In the genomic region with DNA sequence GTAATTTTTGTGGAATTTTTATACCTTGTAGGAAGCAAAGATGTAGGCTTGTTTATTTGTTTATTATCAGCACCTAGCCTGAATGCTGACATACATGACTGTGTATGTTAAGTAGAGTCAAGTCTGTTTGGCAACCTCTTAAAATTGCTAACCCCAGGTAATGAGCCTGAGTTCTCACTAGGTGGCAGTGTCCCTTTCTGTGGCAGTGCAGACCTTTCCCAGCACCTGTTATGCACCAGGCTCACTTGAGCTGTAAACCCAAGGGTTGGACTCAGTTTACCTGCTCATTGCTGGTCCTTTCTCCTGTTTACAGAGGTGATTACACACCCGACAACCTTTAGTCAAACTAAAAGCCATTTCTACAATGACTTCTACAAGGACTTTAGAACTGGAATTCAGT, we compare ENCODE assay signal across 8 mouse cellular contexts. TPM values are rescaled to one million over a fixed set of nuclear protein-coding genes. Genes with fewer than 3 reads are reported as not detected.
DNase-seq lines count a peak whose midpoint lies in the region; ATAC-seq and TF ChIP-seq lines count a peak whose summit lies in the region.

No protein-coding gene starts in this region.

- intact Hi-C loops in heart, postnatal 25 days (cut with DNase I), result loop anchor here (1.0 kb wide), 1 partner anchor 197 kb away; no protein-coding TSS in a partner anchor

- peak; percentile 88 for ATAC-seq in erythroid progenitor cell, adult 5-6 weeks (replicated peaks; ENCODE audit: low FRiP score, poor library complexity, severe bottlenecking)

- no peaks in the 10 kb centered on the region for H3K27me3 ChIP-seq in C2C12 (ENCODE audit: control insufficient read depth, insufficient read depth, insufficient read length)

- DNase-seq in heart, adult 18-20 months, result peak; percentile 25 to 53
- DNase-seq in heart, postnatal 25 days (ENCODE audit: low spot score), result no peak
- DNase-seq in adrenal gland, postnatal 14 days, result peak; percentile 53
- DNase-seq in kidney, postnatal 4 days, result peak; percentile 53 to 61
- peak; percentile 51 for DNase-seq in mesoderm, embryonic 11.5 days (ENCODE audit: low read depth, low spot score)
- peak; percentile 88 for DNase-seq in thymus, postnatal 0 days (ENCODE audit: low spot score)

- H3K36me3 ChIP-seq in C2C12 (ENCODE audit: control insufficient read depth, insufficient read depth), result no peaks in the 10 kb centered on the region

- H3ac ChIP-seq in C2C12 (ENCODE audit: control insufficient read depth, insufficient read length, low read depth), result no peak overlapping the region

- no peaks in the 10 kb centered on the region for H3K79me2 ChIP-seq in C2C12 (ENCODE audit: control insufficient read depth, insufficient read depth)

- no peak overlapping the region for H3K4me3 ChIP-seq in C2C12 (ENCODE audit: insufficient read depth, poor library complexity, severe bottlenecking)

- peak; percentile 51 for TF ChIP-seq CTCF in C2C12 (IDR thresholded peaks at IDR 0.05; ENCODE audit: control insufficient read depth, insufficient read depth, insufficient read length)

- no peaks in the 10 kb centered on the region for H3K79me3 ChIP-seq in C2C12 (ENCODE audit: low read depth)

TF ChIP-seq in C2C12, 6 proteins besides CTCF, POLR2A, EP300 and RAD21:
- TF ChIP-seq MAX (IDR thresholded peaks at IDR 0.05) (no peak), MYOD1 (IDR thresholded peaks at IDR 0.05; ENCODE audit: control insufficient read depth, insufficient read length, low read depth) (peak; percentile 19), FOSL1 (IDR thresholded peaks at IDR 0.05; ENCODE audit: insufficient read depth, low read length, poor library complexity, severe bottlenecking) (no peak), USF1 (IDR thresholded peaks at IDR 0.05; ENCODE audit: low read depth) (no peak), MYOG (IDR thresholded peaks at IDR 0.05; ENCODE audit: control insufficient read depth, extremely low read depth, insufficient read length) (no peak)

RNA-seq across cellular contexts. Expression of gene Ahi1, which starts 40.3 kb away (rescaled TPM):
- total RNA-seq in heart, adult 18-20 months (2021), result 1 to 10 TPM; 1.4 to 2.1 TPM
- 1 to 10 TPM; 1.6 to 1.9 TPM for total RNA-seq in heart, postnatal 25 days (2021)
- 4.0 TPM for polyA plus RNA-seq in C2C12 (2012; fragmentation: generic; extraction: Trizol)
- 32.6 and 32.9 TPM in 2 replicates for total RNA-seq in adrenal gland, postnatal 14 days (2021)
- total RNA-seq in erythroid progenitor cell, adult 5-6 weeks (2015; ENCODE audit: low replicate concordance), result 29.9 and 50.7 TPM in 2 replicates
- 32.0 and 37.4 TPM in 2 replicates for total RNA-seq in erythroid progenitor cell, adult 5-6 weeks (2017; ENCODE audit: low replicate concordance)
- polyA plus RNA-seq in thymus, postnatal 0 days (2015; fragmentation: Nextera tagmentation; extraction: Ambion mirVana), result 16.7 and 18.0 TPM in 2 replicates

Comparison
In these comparisons a context has a peak if more than half of its experiments do, and no peak if none do; other contexts are left out.
1. RNA of gene Ahi1, which starts 40.3 kb away (total RNA-seq): 29.9 to 50.7 TPM in erythroid progenitor cell, adult 5-6 weeks and 32.6 to 32.9 TPM in adrenal gland, postnatal 14 days; 1.4 to 2.1 TPM in heart, adult 18-20 months and 1.6 to 1.9 TPM in heart, postnatal 25 days; every median in the first group is over 10 times any median in the second.